Mouse (Mus musculus) B cell, adult 67 days (primary cell): ENCODE data around the gene Elane. TPM values are rescaled to one million over a fixed set of nuclear protein-coding genes. Genes with fewer than 3 reads are reported as not detected.

ENCODE experiments used
- total RNA-seq, 2 experiments: library from RNA; stranded (reverse); gene quantifications; 4 replicates each; pipeline ENCODE4 v1.2.4; 2023

Gene Elane
- not detected for total RNA-seq

GRCm38 (mm10) chr10:79886054-79886453 is at the start of gene Elane:
Gene Elane, plus strand, starts transcription at chr10:79886247.

GRCm38 (mm10) chr10:79853860-79854795 is 31.9 kb upstream of the Elane start, which contains the start of gene Ptbp1:
Gene Ptbp1, plus strand, starts transcription at chr10:79854427.

GRCm38 (mm10) chr10:79874290-79874862 is 11.7 kb upstream of the Elane start, which contains the start of the genes Prtn3 and Plppr3:
Gene Prtn3, plus strand, starts transcription at chr10:79874476.
Gene Plppr3, minus strand, starts transcription at chr10:79874634.

GRCm38 (mm10) chr10:79890670-79891069 is 4.6 kb downstream of the Elane start, which contains the start of gene Cfd:
Gene Cfd, plus strand, starts transcription at chr10:79890853.

GRCm38 (mm10) chr10:79908167-79909091 is 22.4 kb downstream of the Elane start, which contains the start of gene Med16:
Gene Med16, minus strand, starts transcription at chr10:79908923.

GRCm38 (mm10) chr10:79910556-79910955 is 24.5 kb downstream of the Elane start, which contains the start of gene Gm26602:
Gene Gm26602, plus strand, starts transcription at chr10:79910856.

GRCm38 (mm10) chr10:79916808-79917531 is 30.9 kb downstream of the Elane start, which contains the start of gene Kiss1r:
Gene Kiss1r, plus strand, starts transcription at chr10:79916971.

GRCm38 (mm10) chr10:79920958-79921535 is 35.0 kb downstream of the Elane start, which contains the start of gene R3hdm4:
Gene R3hdm4, minus strand, starts transcription at chr10:79921208.

GRCm38 (mm10) chr10:79926491-79927323 is 40.7 kb downstream of the Elane start, which contains the start of gene Arid3a:
Gene Arid3a, plus strand, starts transcription at chr10:79927043.

Other genes with a start within 250 kb of the Elane start
- not detected for gene Shc2, start 248.3 kb upstream of the Elane start, total RNA-seq
- gene Odf3l2, start 240.5 kb upstream of the Elane start, total RNA-seq: not detected
- not detected for gene Madcam1, start 221.7 kb upstream of the Elane start, total RNA-seq
- gene Tpgs1, start 216.9 kb upstream of the Elane start, total RNA-seq: 10 to 100 TPM; 18.5 to 20.8 TPM
- gene Cdc34, start 204.1 kb upstream of the Elane start, total RNA-seq: 10 to 100 TPM; 63.2 to 75.0 TPM
- 1 to 10 TPM; 1.6 to 1.9 TPM for gene Gzmm, start 197.2 kb upstream of the Elane start, total RNA-seq
- 100 to 1,000 TPM; 103 to 111 TPM for gene Bsg, start 181.8 kb upstream of the Elane start, total RNA-seq
- under 1 TPM; 0.18 to 0.35 TPM for gene Hcn2, start 169.6 kb upstream of the Elane start, total RNA-seq
- 10 to 100 TPM; 64.8 to 74.2 TPM for gene Polrmt, start 139.7 kb upstream of the Elane start, total RNA-seq
- not detected for gene Fgf22, start 131.2 kb upstream of the Elane start, total RNA-seq
- gene Rnf126, start 119.3 kb upstream of the Elane start, total RNA-seq: 10 to 100 TPM; 56.5 to 58.6 TPM
- gene Fstl3, start 109.0 kb upstream of the Elane start, total RNA-seq: 1 to 10 TPM; 1.8 to 2.0 TPM
- gene Prss57, start 95.3 kb upstream of the Elane start, total RNA-seq: not detected
- gene Palm, start 92.7 kb upstream of the Elane start, total RNA-seq: 1 to 10 TPM; 4.9 to 5.1 TPM
- gene Misp, start 65.3 kb upstream of the Elane start, total RNA-seq: under 1 TPM in 1 of 2 experiments, not detected in 1; 0.23 TPM
- 100 to 1,000 TPM; 437 to 440 TPM for gene Ptbp1, start 31.8 kb upstream of the Elane start, total RNA-seq
- not detected for gene Prtn3, start 11.8 kb upstream of the Elane start, total RNA-seq
- gene Plppr3, start 11.6 kb upstream of the Elane start, total RNA-seq: under 1 TPM; 0.47 to 0.70 TPM
- gene Cfd, start 4.6 kb downstream of the Elane start, total RNA-seq: not detected
- 10 to 100 TPM; 73.7 to 75.0 TPM for gene Med16, start 22.7 kb downstream of the Elane start, total RNA-seq
- gene Gm26602, start 24.6 kb downstream of the Elane start, total RNA-seq: not detected
- gene Kiss1r, start 30.7 kb downstream of the Elane start, total RNA-seq: under 1 TPM; 0.50 to 0.93 TPM
- 10 to 100 TPM; 94.6 to 97.9 TPM for gene R3hdm4, start 35.0 kb downstream of the Elane start, total RNA-seq
- 10 to 100 TPM; 40.0 to 49.7 TPM for gene Arid3a, start 40.8 kb downstream of the Elane start, total RNA-seq
- 10 to 100 TPM; 44.5 to 55.3 TPM for gene Wdr18, start 73.9 kb downstream of the Elane start, total RNA-seq
- gene Grin3b, start 84.5 kb downstream of the Elane start, total RNA-seq: under 1 TPM in 1 of 2 experiments, not detected in 1; 0.24 TPM
- 100 to 1,000 TPM; 156 to 169 TPM for gene Tmem259, start 98.1 kb downstream of the Elane start, total RNA-seq
- gene Cnn2, start 102.3 kb downstream of the Elane start, total RNA-seq: 100 to 1,000 TPM; 339 to 353 TPM
- 10 to 100 TPM; 57.1 to 61.6 TPM for gene Abca7, start 110.2 kb downstream of the Elane start, total RNA-seq
- gene Arhgap45, start 130.4 kb downstream of the Elane start, total RNA-seq: 100 to 1,000 TPM; 538 to 550 TPM
- gene Polr2e, start 153.5 kb downstream of the Elane start, total RNA-seq: 100 to 1,000 TPM in 1 of 2 experiments, 10 to 100 TPM in 1; 91.9 to 101 TPM
- 100 to 1,000 TPM; 124 to 133 TPM for gene Gpx4, start 160.9 kb downstream of the Elane start, total RNA-seq
- 100 to 1,000 TPM; 118 to 128 TPM for gene Sbno2, start 219.3 kb downstream of the Elane start, total RNA-seq
- gene Stk11, start 229.6 kb downstream of the Elane start, total RNA-seq: 100 to 1,000 TPM; 178 to 181 TPM